Mouse (Mus musculus): ENCODE measurements around the gene Gm42372. TPM values are rescaled to one million over a fixed set of nuclear protein-coding genes. Genes with fewer than 3 reads are reported as not detected.
A peak's percentile ranks its signal among the peaks of the same experiment; 100 is the strongest.

Gene Gm42372
- polyA plus RNA-seq, 1 experiment from 2014 or later: 0.24 TPM

DNA sequence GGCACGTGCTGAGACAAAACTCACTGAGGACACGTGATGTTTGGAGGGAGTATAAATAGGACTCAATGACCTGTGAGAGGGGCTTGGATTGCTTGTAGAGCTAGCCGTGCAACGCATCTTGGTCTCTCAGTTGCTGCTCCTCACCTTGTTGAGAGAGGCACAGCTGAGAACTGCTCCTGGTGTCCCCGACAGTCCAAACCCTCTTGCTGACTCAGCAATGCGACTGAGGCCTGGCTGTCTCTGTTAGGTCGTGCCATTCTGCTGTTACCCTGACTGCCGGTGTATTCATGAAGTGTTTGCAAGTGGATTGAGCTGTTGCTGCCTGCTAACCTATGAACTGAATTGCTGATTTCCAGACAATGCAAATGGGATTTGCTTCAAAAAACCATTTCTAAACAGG lies 6.6 kb upstream of the Gm42372 start:
- Histone ChIP-seq H3K27ac (no peak overlapping the region), H3K9me3 (no peaks in the 10 kb centered on the region), H3K36me3 (no peaks in the 10 kb centered on the region), H3K4me3 (no peak overlapping the region), H3K4me1 (peaks cover 23% of the 10 kb centered on the region), H3K27me3 (ENCODE audit: insufficient read depth, poor library complexity, severe bottlenecking) (no peaks in the 10 kb centered on the region)
- DNase-seq (ENCODE audit: low spot score): no peak
- WGBS: 46% methylated on average over 8 of the region's 8 CpGs

DNA sequence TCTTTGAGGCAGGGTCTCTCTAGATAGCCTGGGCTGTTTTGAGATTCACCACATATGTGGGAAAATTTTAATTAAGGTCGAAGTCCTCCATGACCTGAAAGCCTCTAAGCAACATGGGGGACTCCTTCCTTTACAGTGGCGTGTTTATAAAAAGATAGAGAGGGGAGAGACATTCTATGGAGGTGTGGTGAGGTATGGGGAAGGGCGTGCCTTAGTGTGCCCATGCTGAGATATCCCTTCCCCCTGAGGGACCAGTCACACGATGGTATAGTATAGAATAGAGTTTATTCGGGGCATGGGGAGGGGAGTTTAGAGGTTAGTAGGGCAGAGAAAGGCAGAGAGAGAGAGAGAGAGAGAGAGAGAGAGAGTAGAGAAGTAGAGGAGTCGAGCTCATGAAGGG lies 4.7 kb upstream of the Gm42372 start:
- Histone ChIP-seq H3K4me1 (peaks cover 30% of the 10 kb centered on the region), H3K9me3 (no peaks in the 10 kb centered on the region), H3K36me3 (no peaks in the 10 kb centered on the region), H3K27ac (no peak overlapping the region), H3K27me3 (ENCODE audit: insufficient read depth, poor library complexity, severe bottlenecking) (no peaks in the 10 kb centered on the region), H3K4me3 (no peak overlapping the region)
- no peak for DNase-seq (ENCODE audit: low spot score)
- 67% methylated on average over 6 of the region's 6 CpGs for whole genome bisulfite sequencing

DNA sequence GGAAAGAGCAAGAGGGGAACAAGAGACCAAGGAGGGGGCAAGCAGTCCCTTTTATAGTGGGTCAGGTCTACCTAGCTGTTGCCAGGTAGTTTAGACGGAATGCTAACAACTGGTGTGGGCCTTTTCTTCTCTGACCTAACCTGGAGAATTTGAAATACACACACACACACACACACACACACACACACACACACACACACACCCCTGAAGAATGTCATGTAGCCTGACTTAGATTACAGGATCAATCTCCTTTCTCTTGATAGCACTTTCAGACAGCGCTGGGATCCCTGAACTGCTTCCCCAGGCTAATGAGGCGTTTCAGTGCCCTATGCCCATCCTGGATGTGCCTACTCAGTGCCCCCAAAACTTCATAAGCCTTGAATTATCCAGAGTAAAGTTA lies 4.3 kb upstream of the Gm42372 start:
- DNase-seq (ENCODE audit: low spot score): no peak
- WGBS: 83% methylated on average over 3 of the region's 3 CpGs
- peaks cover 31% of the 10 kb centered on the region for H3K4me1 ChIP-seq

DNA sequence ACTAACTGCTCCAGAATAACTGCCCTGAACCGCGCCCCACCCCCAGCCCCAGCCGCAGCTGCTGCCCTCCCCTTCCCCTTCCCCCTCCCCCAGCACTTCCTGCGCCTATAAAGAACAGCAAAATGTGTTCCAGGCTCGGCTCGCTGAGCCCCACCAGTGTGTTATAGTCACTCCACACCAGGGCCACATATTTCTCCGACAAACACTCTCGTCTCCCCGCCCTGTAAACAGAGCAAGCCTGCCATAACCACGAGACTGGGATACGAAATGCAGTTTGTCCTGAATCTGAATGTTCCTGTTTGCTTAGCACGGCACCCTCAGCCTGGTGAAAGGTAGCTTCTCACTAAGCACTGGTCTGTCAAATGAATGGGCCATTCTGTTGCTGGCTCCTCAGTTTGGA lies 2.5 kb upstream of the Gm42372 start:
- H3K27ac ChIP-seq: peak overlapping the region; percentile 87
- peak overlapping the region; percentile 51 for H3K4me3 ChIP-seq
- WGBS: 4% methylated on average over 12 of the region's 12 CpGs
- H3K36me3 ChIP-seq: no peaks in the 10 kb centered on the region
- H3K4me1 ChIP-seq: peaks cover 27% of the 10 kb centered on the region
- H3K9me3 ChIP-seq: no peaks in the 10 kb centered on the region
- no peaks in the 10 kb centered on the region for H3K27me3 ChIP-seq (ENCODE audit: insufficient read depth, poor library complexity, severe bottlenecking)
- no peak for DNase-seq (ENCODE audit: low spot score)

More for the DNA sequence above, 4.3 kb upstream of the Gm42372 start:
- Histone ChIP-seq H3K4me3 (no peak overlapping the region), H3K27ac (no peak overlapping the region), H3K9me3 (no peaks in the 10 kb centered on the region), H3K27me3 (ENCODE audit: insufficient read depth, poor library complexity, severe bottlenecking) (no peaks in the 10 kb centered on the region), H3K36me3 (no peaks in the 10 kb centered on the region)

DNA sequence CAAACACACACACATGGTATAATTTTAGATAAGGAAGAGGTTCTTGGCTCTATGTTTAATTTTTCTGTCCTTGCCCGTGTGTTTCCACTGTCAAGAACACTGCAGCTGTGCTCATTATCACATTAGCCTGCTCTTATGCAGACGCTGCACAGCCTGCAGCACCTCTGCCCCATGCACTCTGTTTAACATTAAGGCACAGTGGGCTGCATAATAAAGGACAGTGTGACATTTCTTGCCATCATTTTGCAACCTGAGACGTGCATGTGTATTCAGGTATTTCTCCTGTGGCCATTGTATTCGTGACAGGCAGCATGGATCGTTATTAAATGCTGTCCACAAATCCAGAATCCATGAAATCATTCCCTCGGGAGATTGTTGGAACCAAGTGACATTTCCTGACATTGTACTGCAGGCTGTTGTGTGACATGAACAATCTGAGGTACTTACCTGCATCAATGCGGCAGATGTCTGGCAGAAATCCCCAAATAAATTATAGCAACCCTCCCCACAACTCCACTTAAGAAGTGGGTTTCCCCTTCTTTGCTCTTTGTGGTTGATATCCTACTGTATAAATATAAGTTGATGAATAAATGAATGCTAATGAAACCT lies 4.8 kb downstream of the Gm42372 start:
- peaks cover 33% of the 10 kb centered on the region for H3K4me1 ChIP-seq

DNA sequence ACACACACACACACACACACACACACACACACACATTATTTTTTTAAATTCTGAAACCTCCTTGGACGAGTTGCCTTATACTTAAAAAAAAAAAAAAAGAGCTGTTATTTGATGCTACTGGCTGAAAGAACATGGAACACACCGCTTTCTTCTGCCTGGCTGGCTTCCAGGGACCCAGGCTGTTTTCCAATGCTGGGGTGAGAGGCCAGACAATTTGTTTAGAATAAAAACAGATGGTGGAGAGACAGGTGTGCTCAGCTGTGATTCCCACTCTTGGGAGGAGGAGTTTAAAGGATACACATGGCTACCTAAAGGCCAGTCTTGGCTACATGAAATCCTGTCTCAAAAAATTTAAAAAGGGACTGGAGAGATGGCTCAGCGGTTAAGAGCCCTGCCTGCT lies 5.5 kb downstream of the Gm42372 start:
- no peak overlapping the region for H3K27ac ChIP-seq
- peaks cover 2% of the 10 kb centered on the region; the same call in 1 of the 2 replicates for H3K36me3 ChIP-seq
- WGBS: 63% methylated on average over 3 of the region's 3 CpGs
- H3K4me3 ChIP-seq: no peak overlapping the region
- H3K9me3 ChIP-seq: 0 out of 2 replicates have a peak, but pooled peaks cover 3% of the 10 kb centered on the region
- no peaks in the 10 kb centered on the region for H3K27me3 ChIP-seq (ENCODE audit: insufficient read depth, poor library complexity, severe bottlenecking)
- DNase-seq (ENCODE audit: low spot score): no peak
- H3K4me1 ChIP-seq: peaks cover 30% of the 10 kb centered on the region

More for the DNA sequence above, 4.8 kb downstream of the Gm42372 start:
- no peak for DNase-seq (ENCODE audit: low spot score)
- peaks cover 2% of the 10 kb centered on the region; the same call in 1 of the 2 replicates for H3K36me3 ChIP-seq
- H3K9me3 ChIP-seq: 0 out of 2 replicates have a peak, but pooled peaks cover 3% of the 10 kb centered on the region
- H3K27me3 ChIP-seq (ENCODE audit: insufficient read depth, poor library complexity, severe bottlenecking): no peaks in the 10 kb centered on the region
- no peak overlapping the region for H3K4me3 ChIP-seq
- H3K27ac ChIP-seq: no peak overlapping the region
- 66% methylated on average over 7 of the region's 7 CpGs for WGBS

DNA sequence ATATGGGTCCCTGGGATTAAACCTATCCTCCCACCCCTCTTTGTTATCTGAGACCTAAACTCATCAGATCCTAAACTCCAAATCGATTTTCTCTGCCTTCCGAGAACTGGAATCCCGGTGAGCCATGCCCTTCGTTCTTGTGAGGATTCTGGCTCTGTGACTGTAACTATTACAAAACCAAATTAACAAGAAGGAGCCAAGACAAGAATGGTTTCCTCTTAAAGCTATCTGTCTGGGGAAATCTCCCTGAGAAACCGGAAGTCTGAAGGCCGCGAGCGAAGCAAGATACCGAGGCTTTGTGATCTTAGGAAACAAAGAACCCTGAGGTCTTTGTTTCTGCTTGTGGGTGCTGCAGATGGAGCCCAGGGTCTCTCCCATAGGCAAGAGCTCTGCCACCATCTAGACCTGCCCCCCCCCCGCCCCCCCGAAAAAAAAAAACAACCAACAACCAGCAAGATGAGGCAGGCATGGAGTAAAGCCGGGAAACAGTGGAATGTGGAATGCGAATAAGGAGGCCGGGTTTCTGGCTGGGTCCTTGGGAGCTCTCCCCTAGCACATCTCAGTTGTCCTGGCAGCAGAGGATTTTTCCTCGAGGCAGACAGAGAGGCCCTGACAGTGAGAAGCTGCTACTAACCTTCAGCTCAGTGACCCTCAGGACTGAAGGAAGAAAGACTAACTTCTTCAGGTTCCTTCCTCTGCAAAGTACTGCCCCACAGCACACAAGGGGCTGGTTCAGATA lies 7.3 kb downstream of the Gm42372 start:
- Histone ChIP-seq H3K27ac (peak overlapping the region; percentile 82), H3K4me3 (no peak overlapping the region; the same call in 1 of the 2 replicates), H3K9me3 (0 out of 2 replicates have a peak, but pooled peaks cover 3% of the 10 kb centered on the region), H3K27me3 (ENCODE audit: insufficient read depth, poor library complexity, severe bottlenecking) (no peaks in the 10 kb centered on the region), H3K36me3 (peaks cover 6% of the 10 kb centered on the region), H3K4me1 (peaks cover 41% of the 10 kb centered on the region)
- DNase-seq (ENCODE audit: low spot score): no peak
- 36% methylated on average over 15 of the region's 15 CpGs for WGBS

DNA sequence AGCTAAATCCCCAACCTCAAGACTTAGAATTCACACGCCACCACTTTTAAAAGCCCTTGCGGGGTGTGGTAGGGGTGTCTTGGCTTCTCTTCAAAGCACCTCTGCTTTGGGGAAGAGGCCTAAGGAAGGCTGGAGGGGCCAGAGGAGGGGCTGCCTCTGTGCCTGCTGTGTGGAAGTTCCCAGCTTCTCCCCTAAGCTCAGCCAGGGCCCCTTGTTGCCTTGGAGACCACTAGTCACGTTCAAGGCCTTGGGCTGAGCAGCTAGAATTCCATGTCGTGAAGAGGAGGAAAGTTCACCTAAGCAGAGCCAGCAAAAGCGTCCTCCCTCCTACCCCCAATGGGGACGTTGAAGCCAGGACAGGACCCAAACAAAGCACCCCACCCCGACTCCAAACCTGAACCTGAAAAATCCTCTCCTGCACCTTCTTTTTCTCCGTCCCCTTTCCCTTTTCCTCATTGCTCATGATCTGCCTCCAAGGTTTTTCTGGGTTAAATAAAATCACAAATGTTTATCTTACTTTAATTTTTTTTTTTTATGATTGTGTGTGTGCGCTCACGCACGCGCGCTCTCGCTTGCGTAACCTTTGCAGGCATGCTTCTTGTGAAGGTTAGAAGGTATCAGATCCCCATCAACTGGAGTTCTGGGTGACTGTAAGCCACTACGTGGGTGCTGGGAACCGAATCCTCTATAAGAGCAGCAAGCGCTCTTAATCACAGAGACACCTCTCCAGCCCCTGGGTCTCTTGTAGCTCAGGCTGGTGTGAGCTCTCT lies 9.0 kb downstream of the Gm42372 start:
- peaks cover 57% of the 10 kb centered on the region for H3K4me1 ChIP-seq
- peak overlapping the region; percentile 92 for H3K27ac ChIP-seq
- 61% methylated on average over 18 of the region's 18 CpGs for WGBS
- H3K9me3 ChIP-seq: 0 out of 2 replicates have a peak, but pooled peaks cover 3% of the 10 kb centered on the region
- H3K4me3 ChIP-seq: peak overlapping the region; percentile 33
- peaks cover 23% of the 10 kb centered on the region for H3K36me3 ChIP-seq
- no peaks in the 10 kb centered on the region for H3K27me3 ChIP-seq (ENCODE audit: insufficient read depth, poor library complexity, severe bottlenecking)
- DNase-seq (ENCODE audit: low spot score): peak; percentile 92

DNA sequence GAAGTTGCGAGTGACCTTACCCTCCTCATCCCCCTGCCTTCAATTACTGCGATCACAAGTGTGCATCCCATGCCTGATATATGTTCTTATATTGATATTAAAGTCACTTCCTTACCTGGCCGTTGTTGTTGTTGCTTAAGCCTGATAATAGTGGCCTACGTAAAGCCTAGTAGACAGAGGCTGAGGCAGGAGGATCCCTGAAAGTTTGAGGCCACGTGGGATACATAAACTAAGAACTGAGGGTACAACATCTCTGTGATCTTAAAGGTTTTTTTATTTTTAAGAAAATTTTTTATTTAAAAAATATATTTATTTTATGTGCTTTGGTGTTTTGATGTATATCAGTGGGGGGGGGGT lies 9.5 kb downstream of the Gm42372 start, which contains the start of gene Ccdc8:
Gene Ccdc8 (plus strand): TSS at position 258 of the 357 bp plus-strand sequence.
- Histone ChIP-seq H3K27me3 (ENCODE audit: insufficient read depth, poor library complexity, severe bottlenecking) (no peaks in the 10 kb centered on the region), H3K4me3 (peak within 1 kb of the TSS; percentile 82), H3K27ac (peak within 1 kb of the TSS; percentile 97), H3K36me3 (peaks cover 29% of the 10 kb centered on the region), H3K9me3 (0 out of 2 replicates have a peak, but pooled peaks cover 3% of the 10 kb centered on the region), H3K4me1 (peaks cover 61% of the 10 kb centered on the region)
- DNase-seq (ENCODE audit: low spot score): no peak
- WGBS: 91% methylated on average over 5 of the region's 5 CpGs

DNA sequence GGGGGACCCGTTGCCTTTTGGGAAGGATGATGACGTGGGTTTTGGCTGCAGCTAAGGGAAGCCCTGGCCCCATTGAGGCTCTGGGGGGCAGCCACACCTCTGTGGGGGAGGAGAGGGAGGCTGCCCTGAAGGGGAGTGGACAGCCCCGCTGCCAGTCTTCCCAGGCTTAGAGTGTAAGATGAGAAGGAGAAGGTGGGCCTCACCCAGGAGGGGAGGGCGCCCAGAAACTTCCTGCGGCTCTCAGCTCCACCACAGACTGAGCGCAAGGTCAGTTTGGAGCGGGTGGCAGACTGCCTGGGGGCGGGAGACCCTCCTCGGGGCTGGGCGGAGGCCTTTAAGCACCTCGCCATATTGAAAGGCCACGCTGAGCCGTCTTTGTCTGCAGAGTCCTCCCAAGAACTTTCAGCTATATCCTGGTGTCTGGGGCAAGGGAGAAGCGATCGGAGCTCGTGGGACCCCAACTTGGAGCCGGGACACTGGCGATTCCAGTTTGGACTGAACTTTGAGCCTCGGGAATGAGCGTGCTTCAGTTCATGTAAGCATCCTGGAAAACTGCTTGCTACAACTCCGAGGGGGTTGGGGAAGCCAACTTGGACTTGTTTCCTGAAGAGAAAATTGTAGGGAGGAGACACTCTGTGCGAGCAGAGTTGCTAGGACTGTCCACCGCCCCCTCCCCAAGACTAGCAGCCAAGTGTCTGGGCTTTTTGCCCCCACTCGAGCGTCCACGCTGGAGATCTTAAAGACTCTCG lies 10.9 kb downstream of the Gm42372 start:
- Histone ChIP-seq H3K9me3 (0 out of 2 replicates have a peak, but pooled peaks cover 3% of the 10 kb centered on the region), H3K27me3 (ENCODE audit: insufficient read depth, poor library complexity, severe bottlenecking) (no peaks in the 10 kb centered on the region), H3K36me3 (peaks cover 41% of the 10 kb centered on the region), H3K27ac (peak overlapping the region; percentile 97), H3K4me1 (peaks cover 63% of the 10 kb centered on the region), H3K4me3 (peak overlapping the region; percentile 82)
- DNase-seq (ENCODE audit: low spot score): peak; percentile 97
- WGBS: under 1% methylated on average over 27 of the region's 27 CpGs

DNA sequence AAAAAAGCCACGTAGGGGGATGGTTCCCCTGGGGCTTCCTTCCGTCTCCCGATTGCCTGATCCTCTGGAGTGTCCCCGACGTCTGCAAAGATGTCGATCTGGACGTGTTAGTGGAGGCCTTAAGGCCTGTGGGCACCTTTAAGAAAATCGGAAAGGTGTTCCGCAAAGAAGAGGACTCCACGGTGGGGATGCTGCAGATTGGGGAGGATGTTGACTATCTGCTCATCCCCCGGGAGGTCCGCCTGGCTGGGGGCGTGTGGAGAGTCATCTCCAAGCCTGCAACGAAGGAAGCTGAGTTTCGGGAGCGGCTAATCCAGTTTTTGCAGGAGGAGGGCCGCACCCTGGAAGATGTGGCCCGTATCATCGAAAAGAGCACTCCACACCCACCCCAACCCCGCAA lies 11.5 kb downstream of the Gm42372 start:
- Histone ChIP-seq H3K36me3 (peaks cover 45% of the 10 kb centered on the region), H3K4me1 (peaks cover 66% of the 10 kb centered on the region), H3K4me3 (peak overlapping the region; percentile 82), H3K27ac (peak overlapping the region; percentile 97), H3K9me3 (0 out of 2 replicates have a peak, but pooled peaks cover 2% of the 10 kb centered on the region), H3K27me3 (ENCODE audit: insufficient read depth, poor library complexity, severe bottlenecking) (no peaks in the 10 kb centered on the region)
- 5% methylated on average over 20 of the region's 20 CpGs for WGBS
- no peak for DNase-seq (ENCODE audit: low spot score)

DNA sequence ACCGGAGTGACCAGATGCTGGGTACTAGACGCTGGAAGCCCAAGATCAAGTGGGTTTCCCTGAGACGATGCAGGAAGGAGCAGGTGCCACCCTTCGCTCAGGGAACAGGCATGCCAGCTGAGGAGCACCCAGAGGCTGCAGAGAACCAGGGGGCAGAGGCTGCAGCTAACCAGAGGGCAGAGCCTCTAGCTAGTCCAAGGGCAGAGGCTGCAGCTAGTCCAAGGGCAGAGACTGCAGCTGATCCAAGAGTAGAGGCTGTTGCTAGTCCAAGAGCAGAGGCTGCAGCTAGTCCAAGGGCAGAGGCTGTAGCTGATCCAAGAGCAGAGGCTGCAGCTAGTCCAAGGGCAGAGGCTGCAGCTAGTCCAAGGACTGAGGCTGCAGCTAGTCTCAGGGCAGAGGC lies 12.5 kb downstream of the Gm42372 start:
- 93% methylated on average over 4 of the region's 4 CpGs for WGBS
- Histone ChIP-seq H3K27me3 (ENCODE audit: insufficient read depth, poor library complexity, severe bottlenecking) (no peaks in the 10 kb centered on the region), H3K4me3 (peak overlapping the region; percentile 82), H3K4me1 (peaks cover 60% of the 10 kb centered on the region), H3K27ac (peak overlapping the region; percentile 97; the same call in 1 of the 2 replicates), H3K9me3 (no peaks in the 10 kb centered on the region), H3K36me3 (peaks cover 51% of the 10 kb centered on the region)
- DNase-seq (ENCODE audit: low spot score): no peak
